Mouse (Mus musculus): ENCODE measurements around the gene Sh3bp4. TPM values are rescaled to one million over a fixed set of nuclear protein-coding genes. Genes with fewer than 3 reads are reported as not detected.

The Sh3bp4 gene
- polyA plus RNA-seq, 1 experiment, result 28.7 TPM

GRCm38 (mm10) chr1:89093696-89094095, 23.5 kb downstream of the Sh3bp4 start:
- no peak for DNase-seq (ENCODE audit: low read depth)

GRCm38 (mm10) chr1:89094416-89094815, 24.2 kb downstream of the Sh3bp4 start:
- DNase-seq (ENCODE audit: low read depth), result no peak

- no peak for DNase-seq (ENCODE audit: low read depth)
Observed at GRCm38 (mm10) chr1:89095642-89096424, 25.6 kb downstream of the Sh3bp4 start.

- no peak for DNase-seq (ENCODE audit: low read depth)
Observed at GRCm38 (mm10) chr1:89102231-89103003, 32.2 kb downstream of the Sh3bp4 start.

- no peak for DNase-seq (ENCODE audit: low read depth)
Observed at GRCm38 (mm10) chr1:89103004-89103263, 32.7 kb downstream of the Sh3bp4 start.

- DNase-seq (ENCODE audit: low read depth), result no peak
Observed at GRCm38 (mm10) chr1:89103505-89103904, 33.3 kb downstream of the Sh3bp4 start.

- DNase-seq (ENCODE audit: low read depth), result peak; percentile 79
Observed at GRCm38 (mm10) chr1:89104066-89104765, 34.0 kb downstream of the Sh3bp4 start.

GRCm38 (mm10) chr1:89105891-89106830, 35.9 kb downstream of the Sh3bp4 start:
- no peak for DNase-seq (ENCODE audit: low read depth)

- DNase-seq (ENCODE audit: low read depth), result peak; percentile 68
Observed at GRCm38 (mm10) chr1:89107466-89107865, 37.3 kb downstream of the Sh3bp4 start.

- DNase-seq (ENCODE audit: low read depth), result no peak
Observed at GRCm38 (mm10) chr1:89108340-89108896, 38.2 kb downstream of the Sh3bp4 start.

GRCm38 (mm10) chr1:89109767-89110166, 39.6 kb downstream of the Sh3bp4 start:
- no peak for DNase-seq (ENCODE audit: low read depth)

GRCm38 (mm10) chr1:89110767-89111534, 40.7 kb downstream of the Sh3bp4 start:
- no peak for DNase-seq (ENCODE audit: low read depth)

- no peak for DNase-seq (ENCODE audit: low read depth)
Observed at GRCm38 (mm10) chr1:89112544-89112943, 42.3 kb downstream of the Sh3bp4 start.

GRCm38 (mm10) chr1:89113731-89114130, 43.5 kb downstream of the Sh3bp4 start:
- no peak for DNase-seq (ENCODE audit: low read depth)

GRCm38 (mm10) chr1:89117062-89117461, 46.8 kb downstream of the Sh3bp4 start:
- DNase-seq (ENCODE audit: low read depth), result no peak

- DNase-seq (ENCODE audit: low read depth), result no peak
Observed at GRCm38 (mm10) chr1:89118076-89118475, 47.9 kb downstream of the Sh3bp4 start.

GRCm38 (mm10) chr1:89118836-89119235, 48.6 kb downstream of the Sh3bp4 start:
- no peak for DNase-seq (ENCODE audit: low read depth)

GRCm38 (mm10) chr1:89120290-89120689, 50.1 kb downstream of the Sh3bp4 start:
- DNase-seq (ENCODE audit: low read depth), result no peak

GRCm38 (mm10) chr1:89121466-89121865, 51.3 kb downstream of the Sh3bp4 start:
- DNase-seq (ENCODE audit: low read depth), result no peak

- no peak for DNase-seq (ENCODE audit: low read depth)
Observed at GRCm38 (mm10) chr1:89122376-89122775, 52.2 kb downstream of the Sh3bp4 start.
